In the genomic region with DNA sequence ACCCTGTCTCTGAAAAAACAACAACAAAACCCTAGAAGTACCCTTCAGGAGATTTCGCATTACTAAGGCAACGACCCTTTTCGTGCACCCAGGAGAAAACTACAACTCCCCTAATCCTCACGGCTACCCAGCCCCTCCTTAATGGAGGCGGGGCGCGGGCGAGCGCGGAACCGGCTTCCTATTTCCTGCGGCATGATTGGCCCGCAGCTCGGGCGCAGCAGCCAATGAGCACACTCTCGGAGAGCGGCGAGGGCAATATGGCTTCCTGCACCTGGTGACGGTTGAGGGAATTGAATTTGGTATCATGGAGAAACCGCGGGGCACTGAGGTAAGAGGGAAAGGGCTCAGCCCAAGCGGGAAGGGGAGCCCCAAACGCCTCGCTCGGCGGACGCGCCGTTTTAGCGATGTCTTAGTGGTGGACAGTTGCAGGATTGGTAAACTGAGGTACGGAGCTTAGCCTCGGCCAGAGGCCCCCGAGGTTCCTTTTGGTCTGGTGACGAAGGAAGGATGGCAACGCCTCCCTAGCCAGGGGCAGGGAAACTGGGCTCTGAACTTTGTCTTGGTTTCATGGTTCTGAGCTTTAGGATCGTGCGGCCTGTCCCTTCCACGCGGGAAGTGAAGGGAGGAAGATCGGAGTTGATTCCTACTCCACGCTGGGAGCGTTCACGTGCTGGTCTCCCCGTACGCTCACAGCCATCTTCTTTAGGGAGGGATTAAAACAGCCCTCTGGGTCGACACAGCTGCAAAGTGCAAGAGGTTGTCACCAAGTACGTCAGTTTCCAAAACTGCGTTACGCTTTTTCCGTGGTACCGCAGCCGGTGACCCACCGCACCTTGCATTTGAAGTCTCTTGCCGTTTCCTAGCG, we compare ENCODE assay signal across 8 mouse cellular contexts. TPM values are rescaled to one million over a fixed set of nuclear protein-coding genes. Genes with fewer than 3 reads are reported as not detected.
DNase-seq lines count a peak whose midpoint lies in the region; ATAC-seq lines count a peak whose summit lies in the region.

Gene L3mbtl2, plus strand, starts transcription at position 193 of the 865 bp plus-strand sequence.

- H3K9me3 ChIP-seq in intestine, embryonic 14.5 days (ENCODE audit: control insufficient read depth, low read length): no peaks in the 10 kb centered on the region

- peaks cover 19% of the 10 kb centered on the region for H3K36me3 ChIP-seq in intestine, embryonic 14.5 days (ENCODE audit: control insufficient read depth, insufficient read depth, low read length)

- peak; percentile 81 to 85 for DNase-seq in adrenal gland, adult 18-20 months (ENCODE audit: low spot score in 2 of 2)
- peak; percentile 97 for DNase-seq in embryo, embryonic 11 days
- DNase-seq in gastrocnemius, postnatal 25 days: peak; percentile 91
- DNase-seq in intestine, embryonic 14.5 days (ENCODE audit: low spot score): peak; percentile 92
- DNase-seq in left cerebral cortex, postnatal 14 days (ENCODE audit: low spot score in 2 of 2): peak; percentile 93 to 94
- peak; percentile 92 for DNase-seq in mesoderm, embryonic 11.5 days (ENCODE audit: low read depth, low spot score)
- peak; percentile 91 for DNase-seq in right cerebral cortex, postnatal 36 days (ENCODE audit: low spot score in 2 of 2)
- peak; percentile 92 for DNase-seq in yolk sac, embryonic 10.5 days (ENCODE audit: low spot score)

- peaks cover 8% of the 10 kb centered on the region for H3K4me1 ChIP-seq in intestine, embryonic 14.5 days (replicated peaks; ENCODE audit: control insufficient read depth, insufficient read depth, low read length)

- ATAC-seq in intestine, embryonic 14.5 days (replicated peaks; ENCODE audit: low FRiP score, low TSS enrichment, low read depth): peak; percentile 95

- H3K27me3 ChIP-seq in intestine, embryonic 14.5 days (replicated peaks; ENCODE audit: control insufficient read depth, insufficient read depth, low read length): no peaks in the 10 kb centered on the region

- WGBS in intestine, embryonic 14.5 days: under 1% methylated on average over 55 of the region's 55 CpGs

- H3K9ac ChIP-seq in intestine, embryonic 14.5 days (ENCODE audit: low read length): peak within 1 kb of the TSS; percentile 66

- peak within 1 kb of the TSS; percentile 86 for H3K4me3 ChIP-seq in intestine, embryonic 14.5 days (ENCODE audit: low read depth, low read length)

- H3K4me2 ChIP-seq in intestine, embryonic 14.5 days (ENCODE audit: low read length): peak within 1 kb of the TSS; percentile 87

- H3K27ac ChIP-seq in intestine, embryonic 14.5 days (ENCODE audit: low read depth): peak within 1 kb of the TSS; percentile 59

- intact Hi-C loops in left cerebral cortex, postnatal 14 days (cut with DNase I): no loop called here

RNA-seq across cellular contexts. Expression of gene L3mbtl2, which starts in this region (rescaled TPM):
- 10 to 100 TPM; 18.2 to 18.5 TPM for total RNA-seq in adrenal gland, adult 18-20 months (2021)
- 1 to 10 TPM; 5.7 to 7.0 TPM for total RNA-seq in gastrocnemius, postnatal 25 days (2021)
- 23.4 and 24.5 TPM in 2 replicates for polyA plus RNA-seq in intestine, embryonic 14.5 days (2014; fragmentation: Nextera tagmentation; extraction: Ambion mirVana)
- total RNA-seq in left cerebral cortex, postnatal 14 days (2021): 10 to 100 TPM; 34.4 to 35.5 TPM

Comparison
In these comparisons a context has a peak if more than half of its experiments do, and no peak if none do; other contexts are left out.
1. Peak in every context shown above with its lines: DNase-seq, ATAC-seq, H3K4me3 ChIP-seq and H3K27ac ChIP-seq.